10 mouse cellular contexts compared by ENCODE assay signal in genomic region chr13:78178771-78179170, GRCm38 (mm10). TPM values are rescaled to one million over a fixed set of nuclear protein-coding genes. Genes with fewer than 3 reads are reported as not detected.
A peak's percentile ranks its signal among the peaks of the same experiment; 100 is the strongest.
DNase-seq lines count a peak whose midpoint lies in the region; ATAC-seq and TF ChIP-seq lines count a peak whose summit lies in the region.
"Had no signal": no experiment of that assay in that cellular context is flagged by ENCODE, and none has a peak within 500 bp of the region (broad histone marks: within the 10 kb centered on the region; RNA-seq: fewer than 3 reads in every experiment).

No protein-coding gene starts in this region.

- H3K27me3 ChIP-seq in kidney, postnatal 0 days (ENCODE audit: insufficient read depth, low read length) = peaks cover 67% of the 10 kb centered on the region
- H3K27me3 ChIP-seq in embryonic facial prominence, embryonic 15.5 days = peaks cover 90% of the 10 kb centered on the region
- peaks cover 26% of the 10 kb centered on the region for H3K27me3 ChIP-seq in hindbrain, embryonic 15.5 days
- peaks cover 24% of the 10 kb centered on the region for H3K27me3 ChIP-seq in neural tube, embryonic 15.5 days (replicated peaks)

- WGBS in kidney, postnatal 0 days = 38% methylated on average over 5 of the region's 5 CpGs
- 18% methylated on average over 5 of the region's 5 CpGs for WGBS in embryonic facial prominence, embryonic 15.5 days
- WGBS in hindbrain, embryonic 15.5 days = 16% methylated on average over 5 of the region's 5 CpGs
- 20% methylated on average over 5 of the region's 5 CpGs for WGBS in neural tube, embryonic 15.5 days

- H3K36me3 ChIP-seq in kidney, postnatal 0 days (ENCODE audit: insufficient read depth, low read length) = no peaks in the 10 kb centered on the region
- no peaks in the 10 kb centered on the region for H3K36me3 ChIP-seq in embryonic facial prominence, embryonic 15.5 days
- no peaks in the 10 kb centered on the region for H3K36me3 ChIP-seq in hindbrain, embryonic 15.5 days
- no peaks in the 10 kb centered on the region for H3K36me3 ChIP-seq in neural tube, embryonic 15.5 days

- no peak for ATAC-seq in kidney, postnatal 0 days (replicated peaks; ENCODE audit: low FRiP score, low read depth)
- no peak for ATAC-seq in embryonic facial prominence, embryonic 15.5 days (ENCODE audit: insufficient number of reproducible peaks, low FRiP score, low TSS enrichment, low read depth)
- no peak for ATAC-seq in hindbrain, embryonic 15.5 days (ENCODE audit: low FRiP score, low read depth)
- no peak for ATAC-seq in neural tube, embryonic 15.5 days (ENCODE audit: low FRiP score)

- no peak for DNase-seq in kidney, postnatal 0 days (ENCODE audit: low spot score)
- DNase-seq in kidney, postnatal 10 days = no peak
- no peak for DNase-seq in ovary, adult 18-20 months (ENCODE audit: low spot score)
- DNase-seq in urinary bladder, postnatal 25 days (ENCODE audit: low spot score) = no peak
- DNase-seq in right cerebral cortex, postnatal 14 days = no peak
- DNase-seq: gastrocnemius, postnatal 10 days; liver had no signal

- H3K4me2 ChIP-seq in kidney, postnatal 0 days (ENCODE audit: low read length) = 0 out of 2 replicates have a peak overlapping the region, but pooled peaks have one; percentile 59
- H3K4me2 ChIP-seq in embryonic facial prominence, embryonic 15.5 days (replicated peaks) = no peak overlapping the region
- peak overlapping the region; percentile 69 for H3K4me2 ChIP-seq in hindbrain, embryonic 15.5 days
- peak overlapping the region; percentile 68 for H3K4me2 ChIP-seq in neural tube, embryonic 15.5 days

- no peak for TF ChIP-seq CTCF in kidney, postnatal 0 days (IDR thresholded peaks at IDR 0.05; ENCODE audit: low read depth)

- no peak overlapping the region for H3K4me3 ChIP-seq in kidney, postnatal 0 days (replicated peaks; ENCODE audit: low read depth, low read length)
- H3K4me3 ChIP-seq in embryonic facial prominence, embryonic 15.5 days (replicated peaks) = 0 out of 2 replicates have a peak overlapping the region, but pooled peaks have one; percentile 30
- H3K4me3 ChIP-seq in hindbrain, embryonic 15.5 days = peak overlapping the region; percentile 41
- peak overlapping the region; percentile 41 for H3K4me3 ChIP-seq in neural tube, embryonic 15.5 days (replicated peaks)

- H3K9ac ChIP-seq in kidney, postnatal 0 days (ENCODE audit: low read depth, low read length) = no peak overlapping the region
- H3K9ac ChIP-seq in embryonic facial prominence, embryonic 15.5 days = no peak overlapping the region
- peak overlapping the region; percentile 42 for H3K9ac ChIP-seq in hindbrain, embryonic 15.5 days
- H3K9ac ChIP-seq in neural tube, embryonic 15.5 days (replicated peaks) = no peak overlapping the region

- H3K4me1 ChIP-seq in kidney, postnatal 0 days (replicated peaks; ENCODE audit: insufficient read depth, low read length) = peaks cover 10% of the 10 kb centered on the region; the same call in 1 of the 2 replicates
- peaks cover 24% of the 10 kb centered on the region for H3K4me1 ChIP-seq in embryonic facial prominence, embryonic 15.5 days
- H3K4me1 ChIP-seq in hindbrain, embryonic 15.5 days (replicated peaks) = peaks cover 24% of the 10 kb centered on the region
- H3K4me1 ChIP-seq in neural tube, embryonic 15.5 days = peaks cover 27% of the 10 kb centered on the region

- H3K27ac ChIP-seq in kidney, postnatal 0 days = no peak overlapping the region
- H3K27ac ChIP-seq in embryonic facial prominence, embryonic 15.5 days (replicated peaks) = no peak overlapping the region
- peak overlapping the region; percentile 84 for H3K27ac ChIP-seq in hindbrain, embryonic 15.5 days (replicated peaks)
- H3K27ac ChIP-seq in neural tube, embryonic 15.5 days (replicated peaks) = peak overlapping the region; percentile 30; the same call in 1 of the 2 replicates

- no peaks in the 10 kb centered on the region for H3K9me3 ChIP-seq in kidney, postnatal 0 days (replicated peaks; ENCODE audit: low read length)
- H3K9me3 ChIP-seq in embryonic facial prominence, embryonic 15.5 days (replicated peaks) = no peaks in the 10 kb centered on the region
- H3K9me3 ChIP-seq in hindbrain, embryonic 15.5 days = no peaks in the 10 kb centered on the region
- H3K9me3 ChIP-seq in neural tube, embryonic 15.5 days (replicated peaks) = no peaks in the 10 kb centered on the region

RNA-seq across cellular contexts. Expression of gene Nr2f1, which starts 20.8 kb away (rescaled TPM):
- polyA plus RNA-seq in kidney, postnatal 0 days (2015; fragmentation: Nextera tagmentation; extraction: Ambion mirVana) = 9.8 and 11.2 TPM in 2 replicates
- 14.5 and 18.4 TPM in 2 replicates for polyA plus RNA-seq in embryonic facial prominence, embryonic 15.5 days (2015; fragmentation: Nextera tagmentation; extraction: Ambion mirVana)
- 51.8 and 57.4 TPM in 2 replicates for polyA plus RNA-seq in hindbrain, embryonic 15.5 days (2015; fragmentation: Nextera tagmentation; extraction: Ambion mirVana)
- 30.3 and 37.8 TPM in 2 replicates for polyA plus RNA-seq in neural tube, embryonic 15.5 days (2015; fragmentation: Nextera tagmentation; extraction: Ambion mirVana)

Comparison
In these comparisons a context has a peak if more than half of its experiments do, and no peak if none do; other contexts are left out.
1. H3K27ac ChIP-seq: peak in hindbrain, embryonic 15.5 days (single experiment) and neural tube, embryonic 15.5 days (single experiment); none in kidney, postnatal 0 days (single experiment) and embryonic facial prominence, embryonic 15.5 days (single experiment).